Mouse (Mus musculus) midbrain, embryonic 11.5 days (tissue): Measurements from ENCODE around the gene Inpp4a. TPM values are rescaled to one million over a fixed set of nuclear protein-coding genes. Genes with fewer than 3 reads are reported as not detected.

Source experiments
- ATAC-seq: fragments of 200-750 bp; cut with Nextera tagmentation; 2 replicates; pipeline ENCODE4 v1.8.0; 2017; ENCODE audit warnings: moderate TSS enrichment, moderate library complexity; ENCODE audit not compliant: low FRiP score
- DNase-seq: peaks from one replicate; pipeline ENCODE4 v3.0.0; 2015; ENCODE audit warnings: low spot score; ENCODE audit errors: missing footprints
- H3K27ac ChIP-seq: fragments of 300-500 bp; sonication (generic); 2 replicates; pipeline ENCODE4 v1.5.1; 2014; ENCODE audit warnings: low read depth, low read length
- H3K27me3 ChIP-seq: fragments of 300-500 bp; sonication (generic); 2 replicates; pipeline ENCODE4 v1.6.1; 2014; ENCODE audit warnings: mild to moderate bottlenecking, low read length, moderate library complexity, mixed read lengths; ENCODE audit not compliant: control insufficient read depth, insufficient read depth
- H3K36me3 ChIP-seq: fragments of 300-500 bp; sonication (generic); 2 replicates; pipeline ENCODE4 v1.6.1; 2014; ENCODE audit warnings: mild to moderate bottlenecking, low read length, moderate library complexity, mixed read lengths; ENCODE audit not compliant: control insufficient read depth, insufficient read depth
- H3K4me1 ChIP-seq: fragments of 300-500 bp; sonication (generic); 2 replicates; pipeline ENCODE4 v1.6.1; 2014; ENCODE audit warnings: low read length; ENCODE audit not compliant: control insufficient read depth, insufficient read depth
- H3K4me2 ChIP-seq: fragments of 300-500 bp; sonication (generic); 2 replicates; pipeline ENCODE4 v1.6.1; 2014; ENCODE audit warnings: mild to moderate bottlenecking, moderate library complexity
- H3K4me3 ChIP-seq: fragments of 300-500 bp; sonication (generic); 2 replicates; pipeline ENCODE4 v1.5.1; 2014; ENCODE audit warnings: low read depth, low read length
- H3K9ac ChIP-seq: fragments of 300-500 bp; sonication (generic); 2 replicates; pipeline ENCODE4 v1.6.1; 2014; ENCODE audit warnings: low read length
- H3K9me3 ChIP-seq: fragments of 300-500 bp; sonication (generic); 2 replicates; pipeline ENCODE4 v1.6.1; 2016; ENCODE audit warnings: low read length; ENCODE audit not compliant: control insufficient read depth
- WGBS: fragments of 180-500 bp; shearing (Covaris S2); extraction: QIAGEN DNeasy Blood & Tissue Kit; methylation state at CpG from one replicate; pipeline ENCODE4 v1.1.7; 2014; 5-methylcytosine and 5-hydroxymethylcytosine counted together
- polyA plus RNA-seq: library from polyadenylated mRNA; unstranded; fragments of >200 nt; fragmentation: Nextera tagmentation; extraction: Ambion mirVana; gene quantifications from 2 replicates; pipeline ENCODE4 v1.2.1, GENCODE M21; 2014

The Inpp4a gene
- polyA plus RNA-seq, 1 experiment from 2014 or later, result 19.5 TPM

DNA sequence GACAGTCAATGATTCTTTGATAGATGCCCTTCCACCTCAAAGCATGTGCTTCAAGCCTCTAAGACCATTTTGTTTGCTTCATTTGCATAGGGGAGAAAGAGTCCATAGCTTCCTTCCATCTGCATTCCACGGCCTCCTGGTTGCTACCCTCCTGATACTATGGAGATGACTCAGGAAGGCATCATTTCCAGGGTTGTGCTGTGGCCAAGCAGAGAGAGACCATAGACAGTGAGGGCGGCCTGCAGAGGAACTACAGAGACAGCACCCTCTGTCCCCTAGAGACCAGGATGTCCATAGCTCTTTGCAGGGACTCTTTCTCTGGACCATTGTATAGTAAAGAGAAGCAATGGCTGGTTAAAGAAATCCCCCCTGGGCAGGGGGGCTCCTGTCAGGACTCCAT is 105.5 kb downstream of the Inpp4a start:
- no peaks in the 10 kb centered on the region for H3K4me1 ChIP-seq
- WGBS, result 68% methylated on average over 2 of the region's 2 CpGs
- H3K27me3 ChIP-seq, result no peaks in the 10 kb centered on the region
- no peaks in the 10 kb centered on the region for H3K9me3 ChIP-seq
- no peak overlapping the region for H3K9ac ChIP-seq
- ATAC-seq (no peak), DNase-seq (no peak)
- H3K36me3 ChIP-seq, result no peaks in the 10 kb centered on the region
- H3K27ac ChIP-seq, result no peak overlapping the region
- H3K4me2 ChIP-seq, result no peak overlapping the region
- H3K4me3 ChIP-seq, result no peak overlapping the region

- 88% methylated on average over 8 of the region's 8 CpGs for WGBS
- ATAC-seq (no peak), DNase-seq (no peak)
- no peaks in the 10 kb centered on the region for H3K27me3 ChIP-seq
- no peak overlapping the region for H3K4me3 ChIP-seq
- no peaks in the 10 kb centered on the region for H3K4me1 ChIP-seq
- no peak overlapping the region for H3K27ac ChIP-seq
- no peaks in the 10 kb centered on the region for H3K36me3 ChIP-seq
- H3K4me2 ChIP-seq, result no peak overlapping the region
- H3K9ac ChIP-seq, result no peak overlapping the region
- no peaks in the 10 kb centered on the region for H3K9me3 ChIP-seq
Observed at GRCm38 (mm10) chr1:37407228-37407627, 107.6 kb downstream of the Inpp4a start.

DNA sequence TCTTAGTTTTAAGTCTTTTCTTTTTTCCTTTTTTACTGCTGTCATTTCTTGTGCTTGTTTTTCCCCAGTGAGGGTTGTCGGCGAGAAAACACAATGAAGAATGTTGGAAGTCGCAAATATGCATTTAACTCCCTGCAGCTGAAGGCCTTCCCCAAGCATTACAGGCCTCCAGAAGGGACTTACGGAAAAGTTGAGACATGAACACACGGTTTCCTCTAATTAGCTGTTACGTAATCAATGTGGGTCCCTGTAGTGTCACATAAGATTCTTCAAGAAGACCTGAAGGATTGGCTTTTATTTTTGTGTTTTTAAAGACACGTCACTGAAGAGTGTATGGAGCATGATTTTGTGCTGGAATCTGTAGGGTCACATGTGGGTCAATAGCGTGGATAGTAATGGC is 108.4 kb downstream of the Inpp4a start:
- Histone ChIP-seq H3K4me2 (no peak overlapping the region), H3K4me1 (no peaks in the 10 kb centered on the region), H3K4me3 (no peak overlapping the region), H3K27ac (no peak overlapping the region), H3K9ac (no peak overlapping the region), H3K27me3 (no peaks in the 10 kb centered on the region), H3K36me3 (no peaks in the 10 kb centered on the region), H3K9me3 (no peaks in the 10 kb centered on the region)
- DNase-seq (no peak), ATAC-seq (no peak)
- WGBS, result 91% methylated on average over 8 of the region's 8 CpGs

GRCm38 (mm10) chr1:37408678-37409077 is 109.0 kb downstream of the Inpp4a start:
- H3K9me3 ChIP-seq, result no peaks in the 10 kb centered on the region
- DNase-seq, result no peak
- no peaks in the 10 kb centered on the region for H3K4me1 ChIP-seq
- 82% methylated on average over 3 of the region's 3 CpGs for WGBS
- H3K4me3 ChIP-seq, result no peak overlapping the region
- H3K4me2 ChIP-seq, result no peak overlapping the region
- no peak for ATAC-seq
- no peak overlapping the region for H3K9ac ChIP-seq
- H3K36me3 ChIP-seq, result no peaks in the 10 kb centered on the region
- H3K27me3 ChIP-seq, result no peaks in the 10 kb centered on the region
- no peak overlapping the region for H3K27ac ChIP-seq

DNA sequence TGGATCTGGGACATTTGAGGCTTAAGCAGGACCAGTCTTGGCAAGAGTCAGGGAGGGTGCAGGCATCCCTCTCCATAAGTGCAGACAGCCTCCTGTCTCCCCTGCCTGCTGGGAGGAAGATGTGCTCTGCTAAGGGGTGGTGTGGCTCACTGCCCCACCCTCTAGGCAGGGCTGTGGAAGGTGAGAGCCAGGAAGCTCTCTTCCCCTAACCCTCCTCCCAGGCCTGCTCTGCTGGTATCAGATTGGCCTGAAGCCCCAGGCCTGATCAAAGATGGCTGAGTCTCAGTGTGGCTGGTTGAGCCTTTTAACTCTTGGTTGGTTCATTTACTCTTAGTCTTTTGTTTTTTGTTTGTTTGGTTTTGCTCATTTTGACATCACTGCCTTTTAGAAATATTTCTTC is 110.0 kb downstream of the Inpp4a start:
- Histone ChIP-seq H3K36me3 (no peaks in the 10 kb centered on the region), H3K27me3 (no peaks in the 10 kb centered on the region), H3K9me3 (no peaks in the 10 kb centered on the region), H3K27ac (no peak overlapping the region), H3K9ac (no peak overlapping the region), H3K4me1 (no peaks in the 10 kb centered on the region), H3K4me3 (no peak overlapping the region), H3K4me2 (no peak overlapping the region)
- no peak for ATAC-seq
- DNase-seq, result no peak

GRCm38 (mm10) chr1:37415394-37415793 is 115.7 kb downstream of the Inpp4a start:
- Histone ChIP-seq H3K27ac (no peak overlapping the region), H3K4me1 (no peaks in the 10 kb centered on the region), H3K9ac (no peak overlapping the region), H3K36me3 (peaks cover 2% of the 10 kb centered on the region; the same call in 1 of the 2 replicates), H3K27me3 (no peaks in the 10 kb centered on the region), H3K4me3 (no peak overlapping the region), H3K9me3 (no peaks in the 10 kb centered on the region), H3K4me2 (no peak overlapping the region)
- no peak for ATAC-seq
- WGBS, result 87% methylated on average over 1 of the region's 1 CpGs
- DNase-seq, result no peak

DNA sequence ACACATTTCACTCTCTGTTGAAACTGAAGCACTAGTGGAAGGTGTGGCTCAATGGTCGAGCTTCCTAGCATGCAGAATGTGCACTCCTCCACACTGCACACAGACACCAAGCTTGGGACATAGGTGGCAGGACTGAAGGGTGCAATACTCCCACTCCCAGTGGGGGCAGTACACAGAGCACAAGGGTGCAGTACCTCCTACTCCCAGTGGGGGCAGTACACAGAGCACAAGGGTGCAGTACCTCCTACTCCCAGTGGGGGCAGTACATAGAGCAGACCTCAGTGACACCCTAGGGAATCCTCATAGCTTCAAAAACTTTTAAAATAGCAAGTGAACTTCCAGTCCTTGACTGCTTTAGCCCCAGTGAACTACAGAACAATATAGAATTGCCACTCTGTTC is 119.8 kb downstream of the Inpp4a start:
- Histone ChIP-seq H3K36me3 (peaks cover 5% of the 10 kb centered on the region; the same call in 1 of the 2 replicates), H3K4me1 (no peaks in the 10 kb centered on the region), H3K4me3 (no peak overlapping the region), H3K27me3 (no peaks in the 10 kb centered on the region), H3K9me3 (0 out of 2 replicates have a peak, but pooled peaks cover 5% of the 10 kb centered on the region), H3K27ac (no peak overlapping the region), H3K4me2 (no peak overlapping the region), H3K9ac (no peak overlapping the region)
- ATAC-seq (no peak), DNase-seq (peak; percentile 89)
- WGBS, result 97% methylated on average over 1 of the region's 1 CpGs

GRCm38 (mm10) chr1:37427144-37427875 is 127.6 kb downstream of the Inpp4a start:
- H3K36me3 ChIP-seq, result peaks cover 3% of the 10 kb centered on the region; the same call in 1 of the 2 replicates
- no peak overlapping the region for H3K4me3 ChIP-seq
- H3K9ac ChIP-seq, result no peak overlapping the region
- H3K27me3 ChIP-seq, result no peaks in the 10 kb centered on the region
- peaks cover 13% of the 10 kb centered on the region for H3K4me1 ChIP-seq
- H3K27ac ChIP-seq, result no peak overlapping the region
- WGBS, result 96% methylated on average over 8 of the region's 8 CpGs
- DNase-seq (no peak), ATAC-seq (no peak)
- H3K4me2 ChIP-seq, result no peak overlapping the region
- H3K9me3 ChIP-seq, result 0 out of 2 replicates have a peak, but pooled peaks cover 5% of the 10 kb centered on the region

- peaks cover 6% of the 10 kb centered on the region for H3K36me3 ChIP-seq
- H3K27me3 ChIP-seq, result no peaks in the 10 kb centered on the region
- peak overlapping the region; percentile 89 for H3K4me3 ChIP-seq
- H3K9ac ChIP-seq, result no peak overlapping the region
- ATAC-seq, result no peak
- DNase-seq, result no peak
- H3K4me1 ChIP-seq, result peaks cover 13% of the 10 kb centered on the region
- H3K27ac ChIP-seq, result no peak overlapping the region
- 0 out of 2 replicates have a peak, but pooled peaks cover 5% of the 10 kb centered on the region for H3K9me3 ChIP-seq
- peak overlapping the region; percentile 85 for H3K4me2 ChIP-seq
- 69% methylated on average over 2 of the region's 2 CpGs for WGBS
Observed at GRCm38 (mm10) chr1:37428911-37429310, 129.2 kb downstream of the Inpp4a start.
